Mouse (Mus musculus): ENCODE data around the gene Fam50b. TPM values are rescaled to one million over a fixed set of nuclear protein-coding genes. Genes with fewer than 3 reads are reported as not detected.

Fam50b gene
- polyA plus RNA-seq (2012; rRNA removed), result 0.09 and 0.10 TPM in 2 replicates

GRCm38 (mm10) chr13:34734686-34735085 is at the start of gene Fam50b:
TSS of gene Fam50b (plus strand) at chr13:34734850.

Other genes starting within 250 kb of the Fam50b start
- gene Pxdc1, start 81.4 kb upstream of the Fam50b start, polyA plus RNA-seq (2012; rRNA removed), result 9.2 and 12.0 TPM in 2 replicates
- gene Prpf4b, start 140.5 kb downstream of the Fam50b start, polyA plus RNA-seq (2012; rRNA removed), result 121 and 132 TPM in 2 replicates
- 1.0 and 1.3 TPM in 2 replicates for gene Fam217a, start 189.5 kb downstream of the Fam50b start, polyA plus RNA-seq (2012; rRNA removed)
- not detected in 2 replicates for gene 4933417A18Rik, start 189.6 kb downstream of the Fam50b start, polyA plus RNA-seq (2012; rRNA removed)
- 0.16 and 0.21 TPM in 2 replicates for gene Eci3, start 229.0 kb downstream of the Fam50b start, polyA plus RNA-seq (2012; rRNA removed)

All from central nervous system, embryonic 18 days (tissue).